In the genomic region with DNA sequence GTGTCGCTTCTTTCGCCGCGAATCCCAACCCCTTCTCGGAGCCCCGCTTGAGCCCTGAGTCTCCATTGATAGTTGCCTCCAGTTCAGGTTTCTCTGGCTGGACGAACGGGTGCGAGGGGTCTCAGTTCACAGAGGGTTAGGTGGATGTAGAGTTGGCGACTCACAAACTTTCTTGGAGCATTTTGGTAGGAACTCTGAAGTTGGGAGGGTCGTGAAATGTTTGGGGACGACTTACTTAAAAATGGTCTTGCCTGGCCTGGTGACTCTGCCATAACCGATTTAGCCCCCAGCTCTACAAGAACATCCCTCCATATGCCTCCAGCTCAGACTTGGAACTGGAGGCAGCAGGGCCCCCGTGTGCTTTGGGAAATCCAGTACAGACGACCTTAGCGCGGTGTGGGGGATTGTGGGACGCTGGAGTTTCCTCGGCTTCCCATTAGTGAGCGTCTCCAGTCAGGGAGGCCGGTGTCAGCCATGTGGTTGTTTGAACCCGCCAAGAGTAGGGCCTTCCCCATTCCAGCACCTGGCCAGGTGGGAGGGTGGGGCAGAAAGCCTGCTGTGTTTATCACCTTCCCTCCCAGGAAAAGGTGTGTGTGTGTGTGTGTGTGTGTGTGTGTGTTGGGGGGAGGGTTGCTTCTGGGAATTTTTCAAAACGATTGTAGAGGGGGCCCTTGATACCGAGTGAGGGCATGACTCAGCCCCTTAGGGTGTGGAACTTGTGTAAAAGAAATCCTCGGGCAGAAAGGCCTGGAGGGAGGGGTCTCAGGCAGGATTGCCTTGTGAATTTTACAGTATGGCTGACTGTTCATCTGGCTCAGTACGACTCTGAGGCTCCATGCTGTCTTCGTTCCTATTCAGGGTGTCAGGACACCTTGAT, we compare ENCODE assay signal across 8 mouse cellular contexts. TPM values are rescaled to one million over a fixed set of nuclear protein-coding genes. Genes with fewer than 3 reads are reported as not detected.
DNase-seq lines count a peak whose midpoint lies in the region; ATAC-seq lines count a peak whose summit lies in the region.

No protein-coding gene starts in this region.

- H3K4me2 ChIP-seq in embryonic facial prominence, embryonic 13.5 days: peak overlapping the region; percentile 92
- peak overlapping the region; percentile 86 for H3K4me2 ChIP-seq in limb, embryonic 11.5 days (ENCODE audit: low read depth, severe bottlenecking)
- H3K4me2 ChIP-seq in midbrain, embryonic 14.5 days (ENCODE audit: low read length): peak overlapping the region; percentile 95

- ATAC-seq in embryonic facial prominence, embryonic 13.5 days (ENCODE audit: insufficient number of reproducible peaks, insufficient read depth, low FRiP score, low TSS enrichment, low read depth): no peak
- no peak for ATAC-seq in limb, embryonic 11.5 days (ENCODE audit: insufficient number of reproducible peaks, low FRiP score, low TSS enrichment, low read depth)
- no peak for ATAC-seq in midbrain, embryonic 14.5 days (ENCODE audit: low FRiP score, low TSS enrichment)

- DNase-seq in heart, adult 18-20 months: peak; percentile 36 to 54
- no peak for DNase-seq in heart, adult 9 months (ENCODE audit: low spot score in 2 of 2)
- DNase-seq in MEL-GATA-1-ER (ENCODE audit: extremely low read depth, low read depth): peak; percentile 53
- DNase-seq in heart, postnatal 10 days: peak; percentile 45 to 57
- peak; percentile 57 for DNase-seq in limb, embryonic 11.5 days (ENCODE audit: low spot score)
- DNase-seq in midbrain, embryonic 14.5 days: peak; percentile 48
- peak; percentile 46 for DNase-seq in thymus, postnatal 4 days

- H3K9me3 ChIP-seq in embryonic facial prominence, embryonic 13.5 days: no peaks in the 10 kb centered on the region
- H3K9me3 ChIP-seq in limb, embryonic 11.5 days (ENCODE audit: control insufficient read depth, low read length): no peaks in the 10 kb centered on the region
- H3K9me3 ChIP-seq in midbrain, embryonic 14.5 days (ENCODE audit: control insufficient read depth, low read length): no peaks in the 10 kb centered on the region

- H3K4me1 ChIP-seq in embryonic facial prominence, embryonic 13.5 days: peaks cover 46% of the 10 kb centered on the region
- peaks cover 28% of the 10 kb centered on the region for H3K4me1 ChIP-seq in limb, embryonic 11.5 days (ENCODE audit: control insufficient read depth, insufficient read depth, low read length)
- H3K4me1 ChIP-seq in midbrain, embryonic 14.5 days (ENCODE audit: control insufficient read depth, insufficient read depth, low read length): peaks cover 28% of the 10 kb centered on the region

- H3K27ac ChIP-seq in embryonic facial prominence, embryonic 13.5 days: peak overlapping the region; percentile 98
- H3K27ac ChIP-seq in limb, embryonic 11.5 days (replicated peaks; ENCODE audit: low read depth, low read length): peak overlapping the region; percentile 96
- H3K27ac ChIP-seq in midbrain, embryonic 14.5 days (replicated peaks; ENCODE audit: low read depth, low read length): peak overlapping the region; percentile 95

- under 1% methylated on average over 23 of the region's 27 CpGs for WGBS in embryonic facial prominence, embryonic 13.5 days
- WGBS in limb, embryonic 11.5 days: under 1% methylated on average over 27 of the region's 27 CpGs
- under 1% methylated on average over 27 of the region's 27 CpGs for WGBS in midbrain, embryonic 14.5 days

- peak overlapping the region; percentile 98 for H3K4me3 ChIP-seq in embryonic facial prominence, embryonic 13.5 days
- H3K4me3 ChIP-seq in limb, embryonic 11.5 days (ENCODE audit: low read depth, low read length): peak overlapping the region; percentile 99
- H3K4me3 ChIP-seq in midbrain, embryonic 14.5 days (replicated peaks; ENCODE audit: low read depth, low read length): peak overlapping the region; percentile 96

- intact Hi-C loops in heart, postnatal 10 days (cut with DNase I): no loop called here

- no peaks in the 10 kb centered on the region for H3K27me3 ChIP-seq in embryonic facial prominence, embryonic 13.5 days
- no peaks in the 10 kb centered on the region for H3K27me3 ChIP-seq in limb, embryonic 11.5 days (ENCODE audit: control insufficient read depth, insufficient read depth, low read length)
- H3K27me3 ChIP-seq in midbrain, embryonic 14.5 days (ENCODE audit: control insufficient read depth, insufficient read depth, low read length): no peaks in the 10 kb centered on the region

- H3K36me3 ChIP-seq in embryonic facial prominence, embryonic 13.5 days: no peaks in the 10 kb centered on the region
- no peaks in the 10 kb centered on the region for H3K36me3 ChIP-seq in limb, embryonic 11.5 days (ENCODE audit: control insufficient read depth, insufficient read depth, low read length)
- H3K36me3 ChIP-seq in midbrain, embryonic 14.5 days (ENCODE audit: control insufficient read depth, insufficient read depth, low read length): no peaks in the 10 kb centered on the region

- peak overlapping the region; percentile 98 for H3K9ac ChIP-seq in embryonic facial prominence, embryonic 13.5 days
- H3K9ac ChIP-seq in limb, embryonic 11.5 days (ENCODE audit: low read length): peak overlapping the region; percentile 99
- H3K9ac ChIP-seq in midbrain, embryonic 14.5 days (replicated peaks; ENCODE audit: low read length): peak overlapping the region; percentile 92

RNA-seq across cellular contexts. Expression of gene Hdgf, which starts 1.1 kb away (rescaled TPM):
- total RNA-seq in heart, adult 18-20 months (2021): 100 to 1,000 TPM; 111 to 117 TPM
- 180 and 260 TPM in 2 replicates for polyA plus RNA-seq in embryonic facial prominence, embryonic 13.5 days (2015; fragmentation: Nextera tagmentation; extraction: Ambion mirVana)
- total RNA-seq in heart, postnatal 10 days (2021): 100 to 1,000 TPM; 106 to 112 TPM
- 305 and 311 TPM in 2 replicates for polyA plus RNA-seq in limb, embryonic 11.5 days (2014; fragmentation: Nextera tagmentation; extraction: Ambion mirVana)
- 157 and 185 TPM in 2 replicates for polyA plus RNA-seq in midbrain, embryonic 14.5 days (2014; fragmentation: Nextera tagmentation; extraction: Ambion mirVana)

RNA-seq across cellular contexts. Expression of gene Mrpl24, which starts 12.1 kb away (rescaled TPM):
- 10 to 100 TPM; 75.0 to 77.9 TPM for total RNA-seq in heart, adult 18-20 months (2021)
- polyA plus RNA-seq in embryonic facial prominence, embryonic 13.5 days (2015; fragmentation: Nextera tagmentation; extraction: Ambion mirVana): 80.1 and 84.0 TPM in 2 replicates
- 10 to 100 TPM; 60.5 to 75.5 TPM for total RNA-seq in heart, postnatal 10 days (2021)
- 76.2 and 76.8 TPM in 2 replicates for polyA plus RNA-seq in limb, embryonic 11.5 days (2014; fragmentation: Nextera tagmentation; extraction: Ambion mirVana)
- polyA plus RNA-seq in midbrain, embryonic 14.5 days (2014; fragmentation: Nextera tagmentation; extraction: Ambion mirVana): 55.8 and 56.3 TPM in 2 replicates

RNA-seq across cellular contexts. Expression of gene Prcc, which starts 21.8 kb away (rescaled TPM):
- 10 to 100 TPM; 45.6 to 47.9 TPM for total RNA-seq in heart, adult 18-20 months (2021)
- polyA plus RNA-seq in embryonic facial prominence, embryonic 13.5 days (2015; fragmentation: Nextera tagmentation; extraction: Ambion mirVana): 14.4 and 17.7 TPM in 2 replicates
- total RNA-seq in heart, postnatal 10 days (2021): 10 to 100 TPM; 54.8 to 56.2 TPM
- polyA plus RNA-seq in limb, embryonic 11.5 days (2014; fragmentation: Nextera tagmentation; extraction: Ambion mirVana): 24.1 and 24.4 TPM in 2 replicates
- polyA plus RNA-seq in midbrain, embryonic 14.5 days (2014; fragmentation: Nextera tagmentation; extraction: Ambion mirVana): 17.4 and 22.5 TPM in 2 replicates

RNA-seq across cellular contexts. Expression of gene Isg20l2, which starts 22.9 kb away (rescaled TPM):
- 10 to 100 TPM; 10.8 to 11.5 TPM for total RNA-seq in heart, adult 18-20 months (2021)
- polyA plus RNA-seq in embryonic facial prominence, embryonic 13.5 days (2015; fragmentation: Nextera tagmentation; extraction: Ambion mirVana): 69.0 and 74.3 TPM in 2 replicates
- 10 to 100 TPM; 16.2 to 18.9 TPM for total RNA-seq in heart, postnatal 10 days (2021)
- polyA plus RNA-seq in limb, embryonic 11.5 days (2014; fragmentation: Nextera tagmentation; extraction: Ambion mirVana): 51.7 and 67.0 TPM in 2 replicates
- polyA plus RNA-seq in midbrain, embryonic 14.5 days (2014; fragmentation: Nextera tagmentation; extraction: Ambion mirVana): 19.1 and 23.2 TPM in 2 replicates

RNA-seq across cellular contexts. Expression of gene Rrnad1, which starts 23.3 kb away (rescaled TPM):
- total RNA-seq in heart, adult 18-20 months (2021): 1 to 10 TPM; 4.8 to 5.1 TPM
- 21.1 and 25.2 TPM in 2 replicates for polyA plus RNA-seq in embryonic facial prominence, embryonic 13.5 days (2015; fragmentation: Nextera tagmentation; extraction: Ambion mirVana)
- total RNA-seq in heart, postnatal 10 days (2021): 1 to 10 TPM; 6.8 to 7.0 TPM
- polyA plus RNA-seq in limb, embryonic 11.5 days (2014; fragmentation: Nextera tagmentation; extraction: Ambion mirVana): 17.2 and 19.5 TPM in 2 replicates
- 19.1 and 21.7 TPM in 2 replicates for polyA plus RNA-seq in midbrain, embryonic 14.5 days (2014; fragmentation: Nextera tagmentation; extraction: Ambion mirVana)

Comparison
In these comparisons a context has a peak if more than half of its experiments do, and no peak if none do; other contexts are left out.
1. DNase-seq: peak in heart, adult 18-20 months (2 of 2), MEL-GATA-1-ER (single experiment), heart, postnatal 10 days (2 of 2), limb, embryonic 11.5 days (single experiment), midbrain, embryonic 14.5 days (single experiment) and thymus, postnatal 4 days (single experiment); none in heart, adult 9 months (0 of 2).
2. Peak in every context shown above with its lines, with median percentiles within 50 percentile points of each other: H3K27ac ChIP-seq, H3K4me2 ChIP-seq, H3K4me3 ChIP-seq and H3K9ac ChIP-seq.